Mouse (Mus musculus) lung, postnatal 0 days (tissue): ENCODE data around the gene Slc2a8. TPM values are rescaled to one million over a fixed set of nuclear protein-coding genes. Genes with fewer than 3 reads are reported as not detected.

Experiments
- ATAC-seq: fragments of 200-750 bp; cut with Nextera tagmentation; 2 replicates; pipeline ENCODE4 v1.8.0; 2017; ENCODE audit warnings: moderate library complexity
- DNase-seq: peaks from one replicate; pipeline ENCODE4 v3.0.0-alpha.2; 2016; ENCODE audit warnings: low spot score
- H3K27ac ChIP-seq: fragments of 300-500 bp; sonication (generic); 2 replicates; pipeline ENCODE4 v1.5.1; 2014; ENCODE audit warnings: antibody characterized with exemption, mild to moderate bottlenecking, low read length, mixed read lengths
- H3K27me3 ChIP-seq: fragments of 300-500 bp; sonication (generic); replicated peaks from 2 replicates; pipeline ENCODE4 v1.6.1; 2014; ENCODE audit warnings: low read length, mixed read lengths; ENCODE audit not compliant: insufficient read depth
- H3K36me3 ChIP-seq: fragments of 300-500 bp; sonication (generic); 2 replicates; pipeline ENCODE4 v1.6.1; 2014; ENCODE audit warnings: low read length, mixed read lengths; ENCODE audit not compliant: insufficient read depth
- H3K4me1 ChIP-seq: fragments of 300-500 bp; sonication (generic); 2 replicates; pipeline ENCODE4 v1.6.1; 2014; ENCODE audit warnings: antibody characterized with exemption, low read depth, low read length, mixed read lengths; ENCODE audit not compliant: insufficient read depth
- H3K4me2 ChIP-seq: fragments of 300-500 bp; sonication (generic); replicated peaks from 2 replicates; pipeline ENCODE4 v1.6.1; 2014; ENCODE audit warnings: low read depth, mild to moderate bottlenecking, low read length, moderate library complexity, mixed read lengths
- H3K4me3 ChIP-seq: fragments of 300-500 bp; sonication (generic); 2 replicates; pipeline ENCODE4 v1.5.1; 2014; ENCODE audit warnings: low read depth, low read length
- H3K9ac ChIP-seq: fragments of 300-500 bp; sonication (generic); replicated peaks from 2 replicates; pipeline ENCODE4 v1.6.1; 2014; ENCODE audit warnings: low read depth, mild to moderate bottlenecking
- H3K9me3 ChIP-seq: fragments of 300-500 bp; sonication (generic); 2 replicates; pipeline ENCODE4 v1.6.1; 2016; ENCODE audit warnings: low read length, mixed read lengths
- CTCF ChIP-seq: IDR thresholded peaks from 2 replicates; pipeline ENCODE4 v1.5.1; 2016; ENCODE audit warnings: antibody characterized with exemption, mild to moderate bottlenecking
- EP300 ChIP-seq: IDR thresholded peaks from 2 replicates; pipeline ENCODE4 v1.6.1; 2016; ENCODE audit warnings: antibody characterized with exemption, mild to moderate bottlenecking, control low read depth
- WGBS: fragments of 180-500 bp; shearing (Covaris S2); extraction: QIAGEN DNeasy Blood & Tissue Kit; methylation state at CpG from one replicate; pipeline ENCODE4 v1.1.7; 2014; 5-methylcytosine and 5-hydroxymethylcytosine counted together
- polyA plus RNA-seq: library from polyadenylated mRNA; unstranded; fragments of >200 nt; fragmentation: Nextera tagmentation; extraction: Ambion mirVana; gene quantifications from 2 replicates; pipeline ENCODE4 v1.2.1, GENCODE M21; 2015

The Slc2a8 gene
- polyA plus RNA-seq, 1 experiment from 2014 or later = 19.5 TPM

- ATAC-seq (no peak), DNase-seq (no peak)
- Histone ChIP-seq H3K4me2 (no peak overlapping the region), H3K27ac (no peak overlapping the region), H3K27me3 (no peaks in the 10 kb centered on the region), H3K4me3 (no peak overlapping the region), H3K9ac (no peak overlapping the region), H3K36me3 (no peaks in the 10 kb centered on the region), H3K9me3 (no peaks in the 10 kb centered on the region), H3K4me1 (peaks cover 8% of the 10 kb centered on the region; the same call in 1 of the 2 replicates)
- WGBS = 85% methylated on average over 7 of the region's 7 CpGs
- TF ChIP-seq CTCF (no peak), EP300 (no peak)
Observed at GRCm38 (mm10) chr2:32979675-32980074, 2.2 kb downstream of the Slc2a8 start.

- 76% methylated on average over 3 of the region's 3 CpGs for WGBS
Observed at GRCm38 (mm10) chr2:32978675-32979074, 3.2 kb downstream of the Slc2a8 start.

GRCm38 (mm10) chr2:32977114-32977513, 4.8 kb downstream of the Slc2a8 start:
- Histone ChIP-seq H3K27ac (no peak overlapping the region), H3K9ac (no peak overlapping the region), H3K4me3 (no peak overlapping the region), H3K36me3 (peaks cover 3% of the 10 kb centered on the region; the same call in 1 of the 2 replicates), H3K9me3 (no peaks in the 10 kb centered on the region), H3K27me3 (no peaks in the 10 kb centered on the region), H3K4me1 (peaks cover 4% of the 10 kb centered on the region; the same call in 1 of the 2 replicates), H3K4me2 (no peak overlapping the region)
- no peak for DNase-seq
- TF ChIP-seq CTCF (no peak), EP300 (no peak)
- WGBS = 82% methylated on average over 5 of the region's 5 CpGs
- ATAC-seq = no peak

More at GRCm38 (mm10) chr2:32978675-32979074, 3.2 kb downstream of the Slc2a8 start:
- H3K4me1 ChIP-seq = peaks cover 8% of the 10 kb centered on the region; the same call in 1 of the 2 replicates
- no peak for TF ChIP-seq EP300
- no peak for TF ChIP-seq CTCF
- no peak overlapping the region for H3K4me3 ChIP-seq
- no peaks in the 10 kb centered on the region for H3K9me3 ChIP-seq
- H3K36me3 ChIP-seq = 0 out of 2 replicates have a peak, but pooled peaks cover 3% of the 10 kb centered on the region
- no peak overlapping the region for H3K9ac ChIP-seq
- H3K27ac ChIP-seq = no peak overlapping the region
- DNase-seq (no peak), ATAC-seq (no peak)
- H3K4me2 ChIP-seq = no peak overlapping the region
- H3K27me3 ChIP-seq = no peaks in the 10 kb centered on the region

- H3K27ac ChIP-seq = no peak overlapping the region
- no peaks in the 10 kb centered on the region for H3K9me3 ChIP-seq
- TF ChIP-seq CTCF = no peak
- TF ChIP-seq EP300 = no peak
Observed at GRCm38 (mm10) chr2:32974216-32974615, 7.7 kb downstream of the Slc2a8 start.

GRCm38 (mm10) chr2:32971235-32971634, 10.6 kb downstream of the Slc2a8 start:
- TF ChIP-seq CTCF = no peak
- no peak for TF ChIP-seq EP300
- Histone ChIP-seq H3K4me3 (no peak overlapping the region), H3K27me3 (no peaks in the 10 kb centered on the region), H3K9ac (no peak overlapping the region), H3K4me2 (no peak overlapping the region), H3K4me1 (peaks cover 6% of the 10 kb centered on the region; the same call in 1 of the 2 replicates), H3K9me3 (no peaks in the 10 kb centered on the region), H3K27ac (no peak overlapping the region), H3K36me3 (peaks cover 3% of the 10 kb centered on the region; the same call in 1 of the 2 replicates)
- DNase-seq (no peak), ATAC-seq (no peak)
- WGBS = 52% methylated on average over 9 of the region's 9 CpGs

More at GRCm38 (mm10) chr2:32974216-32974615, 7.7 kb downstream of the Slc2a8 start:
- peaks cover 3% of the 10 kb centered on the region; the same call in 1 of the 2 replicates for H3K36me3 ChIP-seq
- no peak overlapping the region for H3K4me3 ChIP-seq
- DNase-seq (no peak), ATAC-seq (no peak)
- 88% methylated on average over 8 of the region's 8 CpGs for WGBS
- H3K27me3 ChIP-seq = no peaks in the 10 kb centered on the region
- no peaks in the 10 kb centered on the region for H3K4me1 ChIP-seq
- no peak overlapping the region for H3K4me2 ChIP-seq
- H3K9ac ChIP-seq = no peak overlapping the region

GRCm38 (mm10) chr2:32969326-32969725, 12.6 kb downstream of the Slc2a8 start:
- Histone ChIP-seq H3K27ac (no peak overlapping the region), H3K4me2 (no peak overlapping the region), H3K4me1 (peaks cover 6% of the 10 kb centered on the region; the same call in 1 of the 2 replicates), H3K9me3 (no peaks in the 10 kb centered on the region), H3K36me3 (peaks cover 2% of the 10 kb centered on the region; the same call in 1 of the 2 replicates), H3K27me3 (no peaks in the 10 kb centered on the region), H3K9ac (no peak overlapping the region), H3K4me3 (no peak overlapping the region)
- TF ChIP-seq EP300 (no peak), CTCF (no peak)
- DNase-seq (no peak), ATAC-seq (no peak)
- WGBS = 74% methylated on average over 8 of the region's 8 CpGs
